Mouse (Mus musculus) lung, adult 2 months (tissue): ENCODE results near the gene Myo9b.
"Not testable (repeated sequence)": the region's sequence is repeated elsewhere in the genome, so short reads cannot be mapped to it uniquely, and the experiment has no call there.

Source experiments
- CTCF ChIP-seq: fragments of 200-500 bp; IDR thresholded peaks from 2 replicates; pipeline ENCODE4 v1.5.1; 2011; ENCODE audit warnings: mild to moderate bottlenecking, low read length, control low read depth; ENCODE audit not compliant: insufficient read depth
- POLR2A ChIP-seq: fragments of 200-500 bp; IDR thresholded peaks from 2 replicates; pipeline ENCODE4 v1.6.1; 2011; ENCODE audit warnings: low read depth, mild to moderate bottlenecking, control low read depth, low read length, borderline replicate concordance; ENCODE audit errors: extremely low read depth

DNA sequence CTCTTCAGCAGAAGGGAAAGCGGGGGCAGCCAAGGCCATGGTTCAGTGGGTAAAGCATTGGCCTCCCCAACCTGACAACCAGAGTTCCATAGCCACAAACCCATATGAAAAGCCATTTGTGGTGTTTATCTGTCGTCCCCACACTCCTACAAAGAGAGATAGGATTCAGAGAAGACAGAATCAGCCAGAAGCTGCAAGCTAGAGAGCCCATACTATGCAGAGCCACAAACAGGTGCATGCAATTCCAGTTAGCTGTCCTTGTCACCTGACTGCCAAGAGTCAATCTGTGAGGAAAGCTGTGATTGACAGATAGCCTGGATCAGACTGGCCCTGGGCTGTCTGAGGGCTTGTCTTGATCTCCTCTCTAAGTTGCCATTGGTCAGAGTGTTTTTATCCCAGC, 47.2 kb downstream of the Myo9b start:
- TF ChIP-seq CTCF, POLR2A: not testable (repeated sequence)
